Mouse (Mus musculus): ENCODE measurements around the gene Tuba8.

The Tuba8 gene

GRCm38 (mm10) chr6:121210149-121210925, at the start of gene Tuba8:
Gene Tuba8, plus strand, starts transcription at chr6:121210696.
- DNase-seq (ENCODE audit: extremely low read depth, low read depth): no peak

- no peak for DNase-seq (ENCODE audit: extremely low read depth, low read depth)
Measured at GRCm38 (mm10) chr6:121162616-121163015, 47.9 kb upstream of the Tuba8 start.

GRCm38 (mm10) chr6:121166098-121166552, 44.4 kb upstream of the Tuba8 start:
- no peak for DNase-seq (ENCODE audit: extremely low read depth, low read depth)

GRCm38 (mm10) chr6:121167381-121167975, 43.0 kb upstream of the Tuba8 start:
- DNase-seq (ENCODE audit: extremely low read depth, low read depth): no peak

GRCm38 (mm10) chr6:121171102-121171501, 39.4 kb upstream of the Tuba8 start:
- DNase-seq (ENCODE audit: extremely low read depth, low read depth): no peak

GRCm38 (mm10) chr6:121173471-121173870, 37.0 kb upstream of the Tuba8 start:
- no peak for DNase-seq (ENCODE audit: extremely low read depth, low read depth)

GRCm38 (mm10) chr6:121174761-121175160, 35.7 kb upstream of the Tuba8 start:
- no peak for DNase-seq (ENCODE audit: extremely low read depth, low read depth)

- DNase-seq (ENCODE audit: extremely low read depth, low read depth): no peak
Measured at GRCm38 (mm10) chr6:121176011-121176730, 34.3 kb upstream of the Tuba8 start.

GRCm38 (mm10) chr6:121176731-121177098, 33.8 kb upstream of the Tuba8 start:
- DNase-seq (ENCODE audit: extremely low read depth, low read depth): no peak

GRCm38 (mm10) chr6:121177118-121177708, 33.3 kb upstream of the Tuba8 start:
- DNase-seq (ENCODE audit: extremely low read depth, low read depth): no peak

- peak; percentile 44 for DNase-seq (ENCODE audit: extremely low read depth, low read depth)
Measured at GRCm38 (mm10) chr6:121178700-121179358, 31.7 kb upstream of the Tuba8 start.

- DNase-seq (ENCODE audit: extremely low read depth, low read depth): no peak
Measured at GRCm38 (mm10) chr6:121179846-121180245, 30.6 kb upstream of the Tuba8 start.

GRCm38 (mm10) chr6:121183414-121184173, 26.9 kb upstream of the Tuba8 start, which contains the start of gene Pex26:
Gene Pex26, plus strand, starts transcription at chr6:121183667.
- peak; percentile 86 for DNase-seq (ENCODE audit: extremely low read depth, low read depth)

- peak; percentile 76 for DNase-seq (ENCODE audit: extremely low read depth, low read depth)
Measured at GRCm38 (mm10) chr6:121184198-121185140, 26.0 kb upstream of the Tuba8 start.

GRCm38 (mm10) chr6:121185232-121185631, 25.3 kb upstream of the Tuba8 start:
- no peak for DNase-seq (ENCODE audit: extremely low read depth, low read depth)

GRCm38 (mm10) chr6:121191261-121192009, 19.1 kb upstream of the Tuba8 start:
- peak; percentile 33 for DNase-seq (ENCODE audit: extremely low read depth, low read depth)

- no peak for DNase-seq (ENCODE audit: extremely low read depth, low read depth)
Measured at GRCm38 (mm10) chr6:121194061-121194955, 16.2 kb upstream of the Tuba8 start.

All from MEL-GATA-1-ER (cell line).